Mouse (Mus musculus): Measurements from ENCODE around the gene Reck. TPM values are rescaled to one million over a fixed set of nuclear protein-coding genes. Genes with fewer than 3 reads are reported as not detected.

Gene Reck
- polyA plus RNA-seq, 1 experiment: 5.2 TPM

DNA sequence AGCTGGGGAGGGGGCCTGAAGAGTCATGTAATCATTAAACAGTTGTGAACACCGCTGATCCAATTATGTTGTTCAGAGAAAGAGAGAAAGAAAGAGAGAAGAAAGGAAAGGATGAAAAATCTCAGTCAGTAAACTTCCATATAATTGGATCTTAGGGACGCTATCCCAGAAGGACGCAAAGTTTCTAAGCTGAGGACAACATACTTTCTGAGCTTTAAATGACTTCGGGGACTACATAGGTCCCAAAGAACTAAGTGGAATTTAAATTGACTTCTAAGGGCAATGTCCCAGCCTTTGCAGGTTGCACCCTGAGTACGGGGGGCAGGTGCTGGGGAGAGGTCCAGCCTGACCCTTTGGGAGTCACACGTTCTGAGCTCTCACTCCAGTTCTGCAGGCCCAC, 24.1 kb upstream of the Reck start, which contains the start of gene Olfr155:
Olfr155 (plus strand) TSS at position 301 of the 400 bp plus-strand sequence.
- no peaks in the 10 kb centered on the region for H3K36me3 ChIP-seq (ENCODE audit: control insufficient read depth, insufficient read depth, low read length)
- TF ChIP-seq CTCF (IDR thresholded peaks at IDR 0.05; ENCODE audit: extremely low read depth, insufficient read depth, insufficient read length, insufficient replicate concordance) (no peak), POLR2A (IDR thresholded peaks at IDR 0.05; ENCODE audit: low read depth, low read length) (no peak)
- H3K4me1 ChIP-seq (ENCODE audit: control insufficient read depth, insufficient read depth, insufficient read length): no peaks in the 10 kb centered on the region
- WGBS: 87% methylated on average over 6 of the region's 6 CpGs
- DNase-seq (ENCODE audit: low read depth in 1 of 2, low spot score in 2 of 2): no peak
- H3K27me3 ChIP-seq (ENCODE audit: control insufficient read depth, insufficient read depth, low read length): no peaks in the 10 kb centered on the region
- H3K27ac ChIP-seq (ENCODE audit: insufficient read depth, low read length): no peak within 1 kb of the TSS
- no peak within 1 kb of the TSS for H3K4me3 ChIP-seq (ENCODE audit: extremely low read depth, insufficient read depth, insufficient read length)

DNA sequence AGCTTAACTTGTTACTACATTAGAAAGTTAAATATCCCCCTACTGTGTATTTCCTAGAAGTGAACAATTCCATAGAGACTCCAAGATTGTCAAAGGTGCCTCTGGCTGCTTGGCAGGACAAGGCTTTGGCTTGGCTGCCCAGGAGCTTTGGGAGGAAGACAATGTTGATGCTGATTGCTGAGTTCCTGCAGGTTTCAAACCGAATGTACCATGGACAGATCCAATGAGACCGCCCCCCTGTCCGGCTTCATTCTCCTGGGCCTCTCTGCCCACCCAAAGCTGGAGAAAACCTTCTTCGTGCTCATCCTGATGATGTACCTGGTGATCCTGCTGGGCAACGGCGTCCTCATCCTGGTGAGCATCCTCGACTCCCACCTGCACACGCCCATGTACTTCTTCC, 21.2 kb upstream of the Reck start:
- no peaks in the 10 kb centered on the region for H3K4me1 ChIP-seq (ENCODE audit: control insufficient read depth, insufficient read depth, insufficient read length)
- TF ChIP-seq POLR2A (IDR thresholded peaks at IDR 0.05; ENCODE audit: low read depth, low read length): no peak
- TF ChIP-seq CTCF (IDR thresholded peaks at IDR 0.05; ENCODE audit: extremely low read depth, insufficient read depth, insufficient read length, insufficient replicate concordance): no peak
- WGBS: 79% methylated on average over 8 of the region's 8 CpGs
- H3K4me3 ChIP-seq (ENCODE audit: extremely low read depth, insufficient read depth, insufficient read length): no peak overlapping the region
- H3K36me3 ChIP-seq (ENCODE audit: control insufficient read depth, insufficient read depth, low read length): no peaks in the 10 kb centered on the region
- no peak for DNase-seq (ENCODE audit: low read depth in 1 of 2, low spot score in 2 of 2)
- no peaks in the 10 kb centered on the region for H3K27me3 ChIP-seq (ENCODE audit: control insufficient read depth, insufficient read depth, low read length)
- no peak overlapping the region for H3K27ac ChIP-seq (ENCODE audit: insufficient read depth, low read length)

DNA sequence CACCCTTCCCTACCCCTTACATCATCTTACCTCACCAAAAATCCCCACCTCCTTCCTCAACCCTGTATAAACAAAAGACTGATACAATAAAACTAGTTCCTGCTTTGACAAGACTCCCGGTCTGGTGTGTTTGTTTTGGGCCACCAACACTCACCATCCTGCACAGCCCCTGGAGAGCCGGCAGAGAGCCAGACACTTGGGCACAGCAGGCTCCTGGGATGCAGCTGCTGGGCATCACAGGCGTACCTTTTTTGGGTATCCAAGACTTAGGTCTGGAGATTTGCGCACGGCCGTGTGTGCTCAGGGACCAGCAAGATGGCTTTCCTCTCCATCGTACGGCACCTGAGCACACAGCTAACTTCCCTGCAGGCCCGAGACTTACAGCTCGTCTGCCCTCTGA, 15.4 kb upstream of the Reck start:
- Histone ChIP-seq H3K4me1 (ENCODE audit: control insufficient read depth, insufficient read depth, insufficient read length) (no peaks in the 10 kb centered on the region), H3K27me3 (ENCODE audit: control insufficient read depth, insufficient read depth, low read length) (no peaks in the 10 kb centered on the region), H3K36me3 (ENCODE audit: control insufficient read depth, insufficient read depth, low read length) (no peaks in the 10 kb centered on the region), H3K4me3 (ENCODE audit: extremely low read depth, insufficient read depth, insufficient read length) (no peak overlapping the region), H3K27ac (ENCODE audit: insufficient read depth, low read length) (no peak overlapping the region)
- WGBS: 95% methylated on average over 10 of the region's 10 CpGs
- TF ChIP-seq POLR2A (IDR thresholded peaks at IDR 0.05; ENCODE audit: low read depth, low read length) (no peak), CTCF (IDR thresholded peaks at IDR 0.05; ENCODE audit: extremely low read depth, insufficient read depth, insufficient read length, insufficient replicate concordance) (no peak)
- DNase-seq (ENCODE audit: low read depth in 1 of 2, low spot score in 2 of 2): no peak

DNA sequence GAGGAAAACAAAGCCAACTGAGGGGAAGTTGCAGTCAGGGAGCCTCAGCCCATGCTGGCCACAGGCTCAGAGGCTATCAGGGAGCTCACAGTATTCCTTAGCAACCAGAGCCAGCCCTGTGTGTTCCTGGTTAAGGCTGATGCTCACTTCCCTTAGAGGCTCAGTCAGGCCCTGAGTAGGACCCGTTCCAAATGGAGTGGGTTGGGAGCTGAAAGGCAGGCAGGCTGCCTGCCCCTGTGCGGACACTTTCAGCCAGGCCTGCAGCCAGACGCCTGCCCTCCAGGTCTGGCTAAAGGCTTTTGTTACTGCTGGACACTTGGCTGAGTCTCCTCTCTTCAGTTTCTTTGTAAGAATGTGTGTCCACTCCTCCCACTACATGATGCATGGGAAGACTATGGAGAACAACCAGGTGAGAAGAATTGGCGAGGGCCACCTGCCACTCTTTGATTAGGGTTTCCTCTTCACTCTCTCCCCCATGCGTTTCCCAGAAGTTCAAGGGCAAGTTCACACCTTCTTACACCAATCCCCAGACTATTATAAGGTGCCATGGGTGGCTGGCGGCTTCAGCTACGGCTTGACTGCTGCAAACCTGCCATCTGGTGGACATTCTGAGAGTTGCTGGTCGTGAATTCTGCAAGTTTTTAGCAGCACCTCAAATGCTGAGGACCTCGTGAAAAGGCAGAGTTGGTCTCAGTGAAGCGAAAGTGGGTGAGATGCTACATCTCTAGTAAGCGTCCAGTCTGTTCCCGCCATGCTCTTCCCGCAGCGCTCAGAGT, 14.4 kb upstream of the Reck start:
- Histone ChIP-seq H3K4me1 (ENCODE audit: control insufficient read depth, insufficient read depth, insufficient read length) (no peaks in the 10 kb centered on the region), H3K36me3 (ENCODE audit: control insufficient read depth, insufficient read depth, low read length) (no peaks in the 10 kb centered on the region), H3K27ac (ENCODE audit: insufficient read depth, low read length) (no peak overlapping the region), H3K4me3 (ENCODE audit: extremely low read depth, insufficient read depth, insufficient read length) (no peak overlapping the region), H3K27me3 (ENCODE audit: control insufficient read depth, insufficient read depth, low read length) (no peaks in the 10 kb centered on the region)
- WGBS: 22% methylated on average over 14 of the region's 14 CpGs
- peak; percentile 12 to 26 for DNase-seq (ENCODE audit: low read depth in 1 of 2, low spot score in 2 of 2)
- no peak for TF ChIP-seq POLR2A (IDR thresholded peaks at IDR 0.05; ENCODE audit: low read depth, low read length)
- TF ChIP-seq CTCF (IDR thresholded peaks at IDR 0.05; ENCODE audit: extremely low read depth, insufficient read depth, insufficient read length, insufficient replicate concordance): peak; percentile 69; the same call in 1 of the 2 replicates

DNA sequence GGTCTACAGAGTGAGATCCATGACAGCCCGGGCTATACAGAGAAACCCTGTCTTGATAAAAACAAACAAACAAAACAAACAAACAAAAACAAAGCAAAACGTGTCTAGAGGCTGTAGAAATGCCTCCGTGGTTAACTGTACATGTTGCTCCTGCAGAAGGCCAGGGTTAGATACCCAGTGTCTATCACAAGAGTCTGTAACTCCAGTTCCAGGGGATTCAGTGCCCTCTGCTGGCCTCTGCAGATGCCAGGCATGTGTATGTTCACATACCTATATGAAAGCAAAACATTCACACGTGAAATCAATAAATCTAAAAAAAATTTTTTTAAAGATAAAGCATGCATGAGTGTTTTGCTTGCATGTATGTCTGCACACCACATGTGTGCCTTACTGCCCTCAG, 12.0 kb upstream of the Reck start:
- WGBS: 66% methylated on average over 4 of the region's 4 CpGs
- TF ChIP-seq POLR2A (IDR thresholded peaks at IDR 0.05; ENCODE audit: low read depth, low read length) (no peak), CTCF (IDR thresholded peaks at IDR 0.05; ENCODE audit: extremely low read depth, insufficient read depth, insufficient read length, insufficient replicate concordance) (no peak)
- H3K4me1 ChIP-seq (ENCODE audit: control insufficient read depth, insufficient read depth, insufficient read length): no peaks in the 10 kb centered on the region
- H3K4me3 ChIP-seq (ENCODE audit: extremely low read depth, insufficient read depth, insufficient read length): no peak overlapping the region
- H3K27ac ChIP-seq (ENCODE audit: insufficient read depth, low read length): no peak overlapping the region
- H3K36me3 ChIP-seq (ENCODE audit: control insufficient read depth, insufficient read depth, low read length): no peaks in the 10 kb centered on the region
- H3K27me3 ChIP-seq (ENCODE audit: control insufficient read depth, insufficient read depth, low read length): no peaks in the 10 kb centered on the region
- DNase-seq (ENCODE audit: low read depth in 1 of 2, low spot score in 2 of 2): no peak

DNA sequence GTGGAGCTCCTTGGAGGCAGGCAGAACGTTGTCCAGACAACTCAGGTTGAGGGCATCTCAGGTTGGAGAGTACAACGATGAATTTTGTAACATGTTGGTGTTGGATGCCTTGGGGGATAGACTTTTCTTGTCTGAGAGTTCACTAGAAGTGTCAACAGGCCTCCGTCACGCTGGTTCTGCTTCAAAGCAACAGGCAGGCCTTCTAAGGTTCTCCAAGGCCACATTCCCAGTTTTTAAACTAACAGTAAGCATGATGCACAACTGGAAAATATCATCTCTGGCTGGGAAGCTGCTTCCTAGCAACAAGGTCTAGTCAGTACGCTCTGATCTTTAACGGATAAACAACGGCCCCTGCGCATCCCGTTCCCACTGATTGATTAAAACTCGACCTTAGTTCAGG, 5.5 kb upstream of the Reck start:
- Histone ChIP-seq H3K27ac (ENCODE audit: insufficient read depth, low read length) (no peak overlapping the region), H3K27me3 (ENCODE audit: control insufficient read depth, insufficient read depth, low read length) (no peaks in the 10 kb centered on the region), H3K4me3 (ENCODE audit: extremely low read depth, insufficient read depth, insufficient read length) (no peak overlapping the region), H3K4me1 (ENCODE audit: control insufficient read depth, insufficient read depth, insufficient read length) (no peaks in the 10 kb centered on the region), H3K36me3 (ENCODE audit: control insufficient read depth, insufficient read depth, low read length) (no peaks in the 10 kb centered on the region)
- no peak for TF ChIP-seq CTCF (IDR thresholded peaks at IDR 0.05; ENCODE audit: extremely low read depth, insufficient read depth, insufficient read length, insufficient replicate concordance)
- TF ChIP-seq POLR2A (IDR thresholded peaks at IDR 0.05; ENCODE audit: low read depth, low read length): no peak
- no peak for DNase-seq (ENCODE audit: low read depth in 1 of 2, low spot score in 2 of 2)
- WGBS: 92% methylated on average over 10 of the region's 10 CpGs

DNA sequence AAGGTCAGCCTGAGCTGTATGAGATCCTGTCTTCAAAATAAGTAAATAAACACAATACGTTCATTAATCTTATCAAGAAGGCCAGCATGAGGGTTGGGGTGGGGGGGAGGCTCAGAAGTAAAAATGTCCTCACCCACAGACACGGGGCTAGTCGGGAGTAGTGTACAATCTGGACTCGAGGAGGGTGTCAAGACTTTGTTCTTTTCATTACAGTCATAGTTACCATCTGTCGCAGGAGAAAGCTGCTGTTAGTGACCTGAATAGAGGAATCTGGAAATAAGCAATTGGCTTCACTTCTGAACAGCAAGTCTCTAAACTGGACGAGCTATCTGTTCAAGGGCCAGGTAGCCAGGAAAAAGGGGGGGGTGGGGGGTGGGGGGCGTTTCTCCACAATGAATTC, 829 bp upstream of the Reck start:
- Histone ChIP-seq H3K4me3 (ENCODE audit: extremely low read depth, insufficient read depth, insufficient read length) (no peak overlapping the region), H3K4me1 (ENCODE audit: control insufficient read depth, insufficient read depth, insufficient read length) (0 out of 2 replicates have a peak, but pooled peaks cover 2% of the 10 kb centered on the region), H3K36me3 (ENCODE audit: control insufficient read depth, insufficient read depth, low read length) (no peaks in the 10 kb centered on the region), H3K27me3 (ENCODE audit: control insufficient read depth, insufficient read depth, low read length) (peaks cover 4% of the 10 kb centered on the region), H3K27ac (ENCODE audit: insufficient read depth, low read length) (no peak overlapping the region)
- WGBS: 55% methylated on average over 7 of the region's 7 CpGs
- no peak for DNase-seq (ENCODE audit: low read depth in 1 of 2, low spot score in 2 of 2)
- TF ChIP-seq CTCF (IDR thresholded peaks at IDR 0.05; ENCODE audit: extremely low read depth, insufficient read depth, insufficient read length, insufficient replicate concordance) (no peak), POLR2A (IDR thresholded peaks at IDR 0.05; ENCODE audit: low read depth, low read length) (no peak)
